Comparison of ENCODE assay signal across 8 mouse cellular contexts in the genomic region with DNA sequence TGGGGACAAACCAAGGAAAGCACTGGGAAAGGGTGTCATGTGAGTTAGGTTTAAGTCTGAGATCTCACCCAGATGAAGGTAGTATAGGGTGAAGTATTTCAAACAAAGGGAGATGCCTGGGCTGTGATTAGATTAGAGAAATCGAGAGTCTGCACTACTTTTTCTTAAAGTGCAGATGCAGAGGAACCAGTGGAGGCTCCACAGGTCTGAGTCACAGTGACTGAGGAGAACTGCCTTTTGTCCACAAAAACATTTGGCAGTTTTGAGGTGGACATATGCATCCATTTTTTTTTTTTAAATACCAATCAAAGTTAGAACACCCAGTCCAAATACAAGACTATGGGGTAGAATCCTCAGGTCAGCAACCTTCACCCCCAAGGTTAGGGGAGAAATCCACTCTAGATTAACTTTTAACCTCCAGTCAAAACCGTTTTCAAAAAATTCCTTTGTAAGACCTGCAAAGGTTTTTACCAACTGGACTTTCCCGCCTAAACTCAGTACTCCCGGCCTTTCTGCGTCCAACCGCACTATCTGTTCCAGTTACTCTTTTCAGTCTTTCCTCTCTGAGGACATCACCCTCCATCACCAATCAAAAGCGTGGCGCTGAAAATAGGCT. TPM values are rescaled to one million over a fixed set of nuclear protein-coding genes. Genes with fewer than 3 reads are reported as not detected.
DNase-seq lines count a peak whose midpoint lies in the region; ATAC-seq and TF ChIP-seq lines count a peak whose summit lies in the region.

No protein-coding gene starts in this region.

- H3K4me1 ChIP-seq in heart, postnatal 0 days (ENCODE audit: control insufficient read depth, insufficient read depth), result peaks cover 31% of the 10 kb centered on the region
- peaks cover 27% of the 10 kb centered on the region for H3K4me1 ChIP-seq in hindbrain, embryonic 12.5 days
- H3K4me1 ChIP-seq in midbrain, embryonic 11.5 days (ENCODE audit: control insufficient read depth, insufficient read depth, low read length), result peaks cover 21% of the 10 kb centered on the region

- ATAC-seq in heart, postnatal 0 days (ENCODE audit: insufficient read depth, low read depth), result no peak
- ATAC-seq in hindbrain, embryonic 12.5 days (ENCODE audit: low FRiP score), result no peak
- no peak for ATAC-seq in midbrain, embryonic 11.5 days (ENCODE audit: low FRiP score)

- H3K36me3 ChIP-seq in heart, postnatal 0 days (replicated peaks; ENCODE audit: control insufficient read depth, insufficient read depth, low read length), result 0 out of 2 replicates have a peak, but pooled peaks cover 3% of the 10 kb centered on the region
- no peaks in the 10 kb centered on the region for H3K36me3 ChIP-seq in hindbrain, embryonic 12.5 days
- H3K36me3 ChIP-seq in midbrain, embryonic 11.5 days (ENCODE audit: control insufficient read depth, insufficient read depth, low read length), result no peaks in the 10 kb centered on the region

- peak overlapping the region; percentile 96 for H3K9ac ChIP-seq in heart, postnatal 0 days (replicated peaks; ENCODE audit: low read depth, low read length)
- peak overlapping the region; percentile 93 for H3K9ac ChIP-seq in hindbrain, embryonic 12.5 days
- peak overlapping the region; percentile 99 for H3K9ac ChIP-seq in midbrain, embryonic 11.5 days (ENCODE audit: low read length)

- H3K27ac ChIP-seq in heart, postnatal 0 days (ENCODE audit: low read depth), result peak overlapping the region; percentile 99
- peak overlapping the region; percentile 99 for H3K27ac ChIP-seq in hindbrain, embryonic 12.5 days
- H3K27ac ChIP-seq in midbrain, embryonic 11.5 days (ENCODE audit: low read depth, low read length), result peak overlapping the region; percentile 100

- TF ChIP-seq EP300 in heart, postnatal 0 days (IDR thresholded peaks at IDR 0.05; ENCODE audit: low read depth), result no peak

- DNase-seq in heart, postnatal 0 days (ENCODE audit: low spot score), result no peak
- no peak for DNase-seq in heart, adult 18-20 months
- peak; percentile 13 for DNase-seq in MEL-GATA-1-ER (ENCODE audit: extremely low read depth, low read depth)
- DNase-seq in midbrain, embryonic 11.5 days (ENCODE audit: low spot score, missing footprints), result peak; percentile 81
- no peak for DNase-seq in spleen, adult 18-20 months
- DNase-seq in layer of hippocampus, postnatal 25 days (ENCODE audit: extremely low spot score in 1 of 2, low spot score in 1 of 2), result no peak
- no peak for DNase-seq in frontal cortex, postnatal 14 days (ENCODE audit: low spot score in 2 of 2)

- peak overlapping the region; percentile 87 for H3K4me3 ChIP-seq in heart, postnatal 0 days (ENCODE audit: low read depth, low read length)
- H3K4me3 ChIP-seq in hindbrain, embryonic 12.5 days, result peak overlapping the region; percentile 77
- peak overlapping the region; percentile 91 for H3K4me3 ChIP-seq in midbrain, embryonic 11.5 days (ENCODE audit: low read depth, low read length)

- peak overlapping the region; percentile 78 for H3K4me2 ChIP-seq in heart, postnatal 0 days (ENCODE audit: low read depth, low read length)
- H3K4me2 ChIP-seq in hindbrain, embryonic 12.5 days (replicated peaks), result peak overlapping the region; percentile 73
- peak overlapping the region; percentile 66 for H3K4me2 ChIP-seq in midbrain, embryonic 11.5 days

- no peak for TF ChIP-seq CTCF in heart, postnatal 0 days (IDR thresholded peaks at IDR 0.05; ENCODE audit: low read depth)

- WGBS in heart, postnatal 0 days, result 4% methylated on average over 8 of the region's 8 CpGs
- WGBS in hindbrain, embryonic 12.5 days, result 17% methylated on average over 8 of the region's 8 CpGs
- 20% methylated on average over 8 of the region's 8 CpGs for WGBS in midbrain, embryonic 11.5 days

- no peaks in the 10 kb centered on the region for H3K9me3 ChIP-seq in heart, postnatal 0 days (replicated peaks; ENCODE audit: control insufficient read depth, low read length)
- H3K9me3 ChIP-seq in hindbrain, embryonic 12.5 days (replicated peaks), result no peaks in the 10 kb centered on the region
- H3K9me3 ChIP-seq in midbrain, embryonic 11.5 days (ENCODE audit: control insufficient read depth, low read length), result no peaks in the 10 kb centered on the region

- H3K27me3 ChIP-seq in heart, postnatal 0 days (ENCODE audit: control insufficient read depth, insufficient read depth, low read length), result no peaks in the 10 kb centered on the region
- no peaks in the 10 kb centered on the region for H3K27me3 ChIP-seq in hindbrain, embryonic 12.5 days
- H3K27me3 ChIP-seq in midbrain, embryonic 11.5 days (ENCODE audit: control insufficient read depth, insufficient read depth, low read length), result no peaks in the 10 kb centered on the region

RNA-seq across cellular contexts. Expression of gene Nfya, which starts 1.7 kb away (rescaled TPM):
- total RNA-seq in heart, postnatal 0 days (2014; rRNA removed; ENCODE audit: low replicate concordance), result 19.0 and 27.4 TPM in 2 replicates
- polyA plus RNA-seq in heart, postnatal 0 days (2015; fragmentation: Nextera tagmentation; extraction: Ambion mirVana), result 4.7 and 5.5 TPM in 2 replicates
- total RNA-seq in heart, adult 18-20 months (2021), result 10 to 100 TPM; 18.8 to 21.7 TPM
- 16.7 and 18.6 TPM in 2 replicates for polyA plus RNA-seq in hindbrain, embryonic 12.5 days (2016; fragmentation: Nextera tagmentation; extraction: Ambion mirVana)
- 18.4 and 19.4 TPM in 2 replicates for polyA plus RNA-seq in midbrain, embryonic 11.5 days (2014; fragmentation: Nextera tagmentation; extraction: Ambion mirVana)
- 10 to 100 TPM; 26.7 to 27.1 TPM for total RNA-seq in layer of hippocampus, postnatal 25 days (2021)

RNA-seq across cellular contexts. Expression of gene Oard1, which starts 1.8 kb away (rescaled TPM):
- total RNA-seq in heart, postnatal 0 days (2014; rRNA removed; ENCODE audit: low replicate concordance), result 7.1 and 12.9 TPM in 2 replicates
- 30.3 and 31.4 TPM in 2 replicates for polyA plus RNA-seq in heart, postnatal 0 days (2015; fragmentation: Nextera tagmentation; extraction: Ambion mirVana)
- 10 to 100 TPM; 17.3 to 21.3 TPM for total RNA-seq in heart, adult 18-20 months (2021)
- 52.4 and 61.5 TPM in 2 replicates for polyA plus RNA-seq in hindbrain, embryonic 12.5 days (2016; fragmentation: Nextera tagmentation; extraction: Ambion mirVana)
- polyA plus RNA-seq in midbrain, embryonic 11.5 days (2014; fragmentation: Nextera tagmentation; extraction: Ambion mirVana), result 95.9 and 101 TPM in 2 replicates
- total RNA-seq in layer of hippocampus, postnatal 25 days (2021), result 10 to 100 TPM; 10.5 to 13.7 TPM

RNA-seq across cellular contexts. Expression of gene Apobec2, which starts 24.7 kb away (rescaled TPM):
- 319 and 325 TPM in 2 replicates for total RNA-seq in heart, postnatal 0 days (2014; rRNA removed; ENCODE audit: low replicate concordance)
- polyA plus RNA-seq in heart, postnatal 0 days (2015; fragmentation: Nextera tagmentation; extraction: Ambion mirVana), result 265 and 267 TPM in 2 replicates
- 100 to 1,000 TPM; 211 to 226 TPM for total RNA-seq in heart, adult 18-20 months (2021)
- 2.1 and 5.3 TPM in 2 replicates for polyA plus RNA-seq in hindbrain, embryonic 12.5 days (2016; fragmentation: Nextera tagmentation; extraction: Ambion mirVana)
- 1.0 and 1.3 TPM in 2 replicates for polyA plus RNA-seq in midbrain, embryonic 11.5 days (2014; fragmentation: Nextera tagmentation; extraction: Ambion mirVana)
- total RNA-seq in layer of hippocampus, postnatal 25 days (2021), result under 1 TPM in 1 of 2 experiments, not detected in 1; 0.20 TPM

RNA-seq across cellular contexts. Expression of gene Tspo2, which starts 43.3 kb away (rescaled TPM):
- not detected in 2 replicates for total RNA-seq in heart, postnatal 0 days (2014; rRNA removed; ENCODE audit: low replicate concordance)
- polyA plus RNA-seq in heart, postnatal 0 days (2015; fragmentation: Nextera tagmentation; extraction: Ambion mirVana), result 0.63 and 0.75 TPM in 2 replicates
- under 1 TPM; 0.55 to 0.62 TPM for total RNA-seq in heart, adult 18-20 months (2021)
- polyA plus RNA-seq in hindbrain, embryonic 12.5 days (2016; fragmentation: Nextera tagmentation; extraction: Ambion mirVana), result 1.9 and 2.5 TPM in 2 replicates
- 0.36 and 0.61 TPM in 2 replicates for polyA plus RNA-seq in midbrain, embryonic 11.5 days (2014; fragmentation: Nextera tagmentation; extraction: Ambion mirVana)
- total RNA-seq in layer of hippocampus, postnatal 25 days (2021), result not detected

RNA-seq across cellular contexts. Expression of gene Unc5cl, which starts 46.7 kb away (rescaled TPM):
- 1.4 TPM in 1 of 2 replicates, not detected in the other for total RNA-seq in heart, postnatal 0 days (2014; rRNA removed; ENCODE audit: low replicate concordance)
- 0.14 TPM in 1 of 2 replicates, not detected in the other for polyA plus RNA-seq in heart, postnatal 0 days (2015; fragmentation: Nextera tagmentation; extraction: Ambion mirVana)
- under 1 TPM in 1 of 2 experiments, not detected in 1; 0.36 TPM for total RNA-seq in heart, adult 18-20 months (2021)
- polyA plus RNA-seq in hindbrain, embryonic 12.5 days (2016; fragmentation: Nextera tagmentation; extraction: Ambion mirVana), result 0.26 and 0.49 TPM in 2 replicates
- 0.22 TPM in 1 of 2 replicates, not detected in the other for polyA plus RNA-seq in midbrain, embryonic 11.5 days (2014; fragmentation: Nextera tagmentation; extraction: Ambion mirVana)
- total RNA-seq in layer of hippocampus, postnatal 25 days (2021), result under 1 TPM; 0.47 to 0.64 TPM

Comparison
In these comparisons a context has a peak if more than half of its experiments do, and no peak if none do; other contexts are left out.
1. DNase-seq: peak in MEL-GATA-1-ER (single experiment) and midbrain, embryonic 11.5 days (single experiment); none in heart, postnatal 0 days (single experiment), heart, adult 18-20 months (0 of 2), spleen, adult 18-20 months (0 of 2), layer of hippocampus, postnatal 25 days (0 of 2) and frontal cortex, postnatal 14 days (0 of 2).
2. RNA of gene Apobec2, which starts 24.7 kb away (total RNA-seq): 319 to 325 TPM in heart, postnatal 0 days and 211 to 226 TPM in heart, adult 18-20 months; 0.20 TPM in layer of hippocampus, postnatal 25 days; every median in the first group is over 100 times any median in the second.
3. Peak in every context shown above with its lines, with median percentiles within 50 percentile points of each other: H3K27ac ChIP-seq, H3K4me2 ChIP-seq, H3K4me3 ChIP-seq and H3K9ac ChIP-seq.